Mouse (Mus musculus) CH12.LX (cell line): ENCODE results near the gene Fam117a. TPM values are rescaled to one million over a fixed set of nuclear protein-coding genes. Genes with fewer than 3 reads are reported as not detected.

ENCODE experiments used
- DNase-seq: peaks from one replicate; pipeline ENCODE4 v3.0.0-alpha.2; 2013; ENCODE audit errors: extremely low read depth
- H3K27ac ChIP-seq: 2 replicates; pipeline ENCODE4 v1.5.1; 2012; ENCODE audit warnings: low read depth, mild to moderate bottlenecking, control low read depth, moderate library complexity; ENCODE audit not compliant: insufficient read depth
- H3K27me3 ChIP-seq: replicated peaks from 2 replicates; pipeline ENCODE3; 2012; ENCODE audit warnings: inconsistent platforms
- H3K36me3 ChIP-seq, 2 experiments: replicated peaks in 1 of 2; 2 replicates each; pipeline versions ENCODE3 to v1.6.1; 2012; ENCODE audit warnings: inconsistent platforms in 1 of 2, low read length in 1 of 2, mild to moderate bottlenecking in 1 of 2, mixed read lengths in 1 of 2, moderate library complexity in 1 of 2; ENCODE audit not compliant: control insufficient read depth in 1 of 2, insufficient read depth in 1 of 2
- H3K4me1 ChIP-seq, 2 experiments: 2 replicates each; pipeline ENCODE4 v1.6.1; 2012; ENCODE audit warnings: inconsistent platforms in 1 of 2, moderate library complexity in 1 of 2; ENCODE audit not compliant: insufficient read depth in 2 of 2, control insufficient read depth in 1 of 2
- H3K4me2 ChIP-seq: 2 replicates; pipeline ENCODE4 v1.6.1; 2012; ENCODE audit warnings: low read depth, mild to moderate bottlenecking, control low read depth; ENCODE audit not compliant: poor library complexity, insufficient read depth, severe bottlenecking
- H3K4me3 ChIP-seq, 3 experiments: fragments of 150-350 bp in 1 of 3; sonication (generic) in 1 of 3; replicated peaks in 1 of 3; 2 replicates each; pipeline versions ENCODE3 to v1.5.1; 2011 to 2012; ENCODE audit warnings: low read depth in 2 of 3, low read length in 2 of 3, mild to moderate bottlenecking in 2 of 3, moderate library complexity in 2 of 3, control low read depth in 1 of 3, improper control_type of control experiment in 1 of 3, inconsistent platforms in 1 of 3, mixed read lengths in 1 of 3; ENCODE audit not compliant: poor library complexity in 1 of 3
- H3K79me2 ChIP-seq: replicated peaks from 2 replicates; pipeline ENCODE4 v1.6.1; 2012; ENCODE audit warnings: mild to moderate bottlenecking, moderate library complexity; ENCODE audit not compliant: control insufficient read depth, poor library complexity, insufficient read depth, severe bottlenecking; ENCODE audit errors: extremely low read depth
- H3K9ac ChIP-seq: 2 replicates; pipeline ENCODE4 v1.6.1; 2012; ENCODE audit warnings: low read depth, mild to moderate bottlenecking, control low read depth, moderate library complexity; ENCODE audit not compliant: insufficient read depth
- H3K9me3 ChIP-seq: replicated peaks from 2 replicates; pipeline ENCODE3; 2012; ENCODE audit warnings: low read length, inconsistent platforms, mixed read lengths
- CHD2 ChIP-seq: IDR thresholded peaks from 2 replicates; pipeline ENCODE4 v1.6.1; 2011; ENCODE audit warnings: low read length, improper control_type of control experiment
- CTCF ChIP-seq, 2 experiments: IDR thresholded peaks in 1 of 2; conservative IDR thresholded peaks in 1 of 2; 2 replicates each; pipeline ENCODE4 v1.5.1; 2011 to 2012; ENCODE audit warnings: low read depth in 2 of 2, low read length in 2 of 2, improper control_type of control experiment in 1 of 2, inconsistent platforms in 1 of 2, mild to moderate bottlenecking in 1 of 2, moderate library complexity in 1 of 2
- E2F4 ChIP-seq: IDR thresholded peaks from 2 replicates; pipeline ENCODE4 v1.6.1; 2011; ENCODE audit warnings: low read depth, low read length, improper control_type of control experiment; ENCODE audit not compliant: insufficient replicate concordance
- ELF1 ChIP-seq: IDR thresholded peaks from 2 replicates; pipeline ENCODE4 v1.6.1; 2014; ENCODE audit warnings: low read depth, mild to moderate bottlenecking, inconsistent platforms, low read length, improper control_type of control experiment
- ETS1 ChIP-seq: conservative IDR thresholded peaks from 2 replicates; pipeline ENCODE4 v1.6.1; 2012; ENCODE audit warnings: low read depth, mild to moderate bottlenecking, inconsistent platforms, low read length, improper control_type of control experiment, moderate library complexity
- GABPA ChIP-seq: IDR thresholded peaks from 2 replicates; pipeline ENCODE4 v1.6.1; 2012; ENCODE audit warnings: low read depth, low read length, improper control_type of control experiment, inconsistent platforms; ENCODE audit not compliant: insufficient replicate concordance
- HCFC1 ChIP-seq: IDR thresholded peaks from 2 replicates; pipeline ENCODE4 v1.6.1; 2012; ENCODE audit warnings: low read depth, mild to moderate bottlenecking, inconsistent platforms, low read length, improper control_type of control experiment
- IRF4 ChIP-seq: IDR thresholded peaks from 2 replicates; pipeline ENCODE4 v1.6.1; 2014; ENCODE audit warnings: low read depth, mild to moderate bottlenecking, inconsistent platforms, low read length, improper control_type of control experiment
- JUN ChIP-seq: IDR thresholded peaks from 2 replicates; pipeline ENCODE4 v1.6.1; 2011; ENCODE audit warnings: low read depth, mild to moderate bottlenecking, low read length, improper control_type of control experiment, moderate library complexity; ENCODE audit not compliant: insufficient read depth
- JUND ChIP-seq: conservative IDR thresholded peaks from 2 replicates; pipeline ENCODE4 v1.6.1; 2011; ENCODE audit warnings: low read depth, low read length, improper control_type of control experiment
- KAT2A ChIP-seq: IDR thresholded peaks from 2 replicates; pipeline ENCODE4 v1.6.1; 2012; ENCODE audit warnings: low read length, improper control_type of control experiment, inconsistent platforms; ENCODE audit not compliant: insufficient replicate concordance
- MAX ChIP-seq: IDR thresholded peaks from 2 replicates; pipeline ENCODE4 v1.6.1; 2011; ENCODE audit warnings: low read length, improper control_type of control experiment
- MAZ ChIP-seq: IDR thresholded peaks from 2 replicates; pipeline ENCODE4 v1.6.1; 2012; ENCODE audit warnings: low read depth, mild to moderate bottlenecking, inconsistent platforms, low read length, improper control_type of control experiment, moderate library complexity
- MEF2A ChIP-seq: IDR thresholded peaks from 2 replicates; pipeline ENCODE4 v1.6.1; 2014; ENCODE audit warnings: low read depth, mild to moderate bottlenecking, inconsistent platforms, low read length, improper control_type of control experiment, borderline replicate concordance
- MXI1 ChIP-seq: IDR thresholded peaks from 2 replicates; pipeline ENCODE4 v1.6.1; 2011; ENCODE audit warnings: mild to moderate bottlenecking, low read depth, low read length, improper control_type of control experiment
- MYC ChIP-seq: IDR thresholded peaks from 2 replicates; pipeline ENCODE4 v1.6.1; 2011; ENCODE audit warnings: low read depth, mild to moderate bottlenecking, improper control_type of control experiment, low read length
- NELFE ChIP-seq: IDR thresholded peaks from 2 replicates; pipeline ENCODE4 v1.6.1; 2011; ENCODE audit warnings: low read depth, low read length, improper control_type of control experiment
- NRF1 ChIP-seq: IDR thresholded peaks from 2 replicates; pipeline ENCODE4 v1.6.1; 2014; ENCODE audit warnings: low read depth, mild to moderate bottlenecking, inconsistent platforms, low read length, improper control_type of control experiment, moderate library complexity
- POLR2A ChIP-seq: IDR thresholded peaks from 2 replicates; pipeline ENCODE4 v1.6.1; 2011; ENCODE audit warnings: low read depth, mild to moderate bottlenecking, improper control_type of control experiment, low read length
- POLR2AphosphoS2 ChIP-seq: IDR thresholded peaks from 2 replicates; pipeline ENCODE4 v1.6.1; 2011; ENCODE audit warnings: low read depth, low read length, improper control_type of control experiment
- RCOR1 ChIP-seq: conservative IDR thresholded peaks from 2 replicates; pipeline ENCODE4 v1.6.1; 2012; ENCODE audit warnings: low read depth, mild to moderate bottlenecking, inconsistent platforms, low read length, improper control_type of control experiment
- SIN3A ChIP-seq: IDR thresholded peaks from 2 replicates; pipeline ENCODE4 v1.6.1; 2012; ENCODE audit warnings: low read length, improper control_type of control experiment, inconsistent platforms
- SMC3 ChIP-seq: IDR thresholded peaks from 2 replicates; pipeline ENCODE4 v1.6.1; 2011; ENCODE audit warnings: low read depth, low read length, improper control_type of control experiment
- TBP ChIP-seq: conservative IDR thresholded peaks from 2 replicates; pipeline ENCODE4 v1.6.1; 2011; ENCODE audit warnings: low read depth, low read length, improper control_type of control experiment
- TCF12 ChIP-seq: IDR thresholded peaks from 2 replicates; pipeline ENCODE4 v1.6.1; 2014; ENCODE audit warnings: low read depth, mild to moderate bottlenecking, inconsistent platforms, low read length, improper control_type of control experiment
- USF1 ChIP-seq: IDR thresholded peaks from 2 replicates; pipeline ENCODE4 v1.6.1; 2014; ENCODE audit warnings: low read depth, mild to moderate bottlenecking, inconsistent platforms, low read length, improper control_type of control experiment
- USF2 ChIP-seq: conservative IDR thresholded peaks from 2 replicates; pipeline ENCODE4 v1.6.1; 2011; ENCODE audit warnings: low read depth, low read length, improper control_type of control experiment
- ZMIZ1 ChIP-seq: IDR thresholded peaks from 2 replicates; pipeline ENCODE4 v1.6.1; 2012; ENCODE audit warnings: low read depth, mild to moderate bottlenecking, inconsistent platforms, low read length, improper control_type of control experiment
- dilution Hi-C: fragments of 300-500 bp; cut with MboI; formaldehyde crosslinking; loops from 2 replicates; pipeline ENCODE4 v1.14.3; 2020; ENCODE audit warnings: low sequenced_read_pairs; ENCODE audit not compliant: extremely low pct_unique_long_range_greater_than_20kb, extremely low pct_ligation_motif_present
- in situ Hi-C: fragments of 300-500 bp; cut with MboI; formaldehyde crosslinking; loops from 3 replicates; pipeline ENCODE4 v1.14.3; 2019; ENCODE audit warnings: low sequenced_read_pairs, low pct_ligation_motif_present, low pct_unique_long_range_greater_than_20kb, mixed read lengths
- polyA plus RNA-seq: library from polyadenylated mRNA; unstranded; fragments of >175 nt; gene quantifications from 2 replicates; pipeline ENCODE4 v1.2.1, GENCODE M21; 2012; ENCODE audit warnings: low read depth; ENCODE audit not compliant: insufficient read length
- total RNA-seq, 2 experiments: library from RNA; depleted of rRNA; stranded (reverse); fragments of 300-350 nt in 1 of 2; fragments of >200 nt in 1 of 2; gene quantifications; 2 replicates each; pipeline ENCODE4 v1.2.3; 2012 to 2014

Fam117a gene
- total and polyA plus RNA-seq, 3 experiments = 0.54 to 2.2 (median 0.91) TPM

DNA sequence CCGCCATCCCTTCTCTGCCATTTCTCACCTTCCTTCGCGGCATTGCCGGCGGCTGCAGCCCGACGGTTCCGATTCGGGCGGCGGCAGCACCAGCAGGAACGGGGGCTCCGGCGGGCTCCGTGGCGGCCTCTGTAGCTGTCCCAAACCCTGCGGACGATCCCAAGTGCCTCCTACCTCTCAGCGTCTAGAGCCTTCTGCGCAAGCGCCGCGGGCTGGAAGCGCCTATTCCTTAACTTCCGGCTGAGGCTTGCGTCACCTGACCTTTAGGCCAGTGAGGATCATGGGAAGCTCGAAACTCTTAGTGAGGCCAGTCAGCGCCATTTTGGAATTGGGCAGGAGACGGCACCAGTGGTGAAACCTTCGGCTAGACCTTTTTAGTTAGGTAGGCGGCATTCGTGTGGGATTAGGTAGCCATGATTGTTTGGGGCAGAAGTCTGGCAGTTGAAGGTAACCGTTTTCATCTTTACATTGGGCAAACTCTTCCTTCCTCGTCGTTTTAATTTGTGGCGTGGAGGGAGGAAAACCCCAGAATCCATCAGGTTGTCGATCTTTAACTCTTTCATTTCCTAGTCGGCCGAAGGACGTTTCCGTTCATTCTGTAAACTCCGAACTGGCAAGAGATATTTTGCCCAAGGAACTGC is 26.7 kb upstream of the Fam117a start, which contains the start of gene Kat7:
Gene Kat7, minus strand, starts transcription at position 240 of the 641 bp plus-strand sequence.
- Histone ChIP-seq H3K27ac (peak within 1 kb of the TSS; percentile 87), H3K9ac (peak within 1 kb of the TSS; percentile 100), H3K27me3 (no peaks in the 10 kb centered on the region), H3K79me2 (peaks cover 42% of the 10 kb centered on the region), H3K4me3 (peak within 1 kb of the TSS; percentile 85 to 100 (median 92)), H3K4me1 (peaks cover 5 to 27% of the 10 kb centered on the region in 2 experiments; a peak in 3 of 4 replicates), H3K4me2 (peak within 1 kb of the TSS; percentile 97), H3K9me3 (no peaks in the 10 kb centered on the region), H3K36me3 (peaks cover 10 to 28% of the 10 kb centered on the region in 2 experiments)
- dilution Hi-C loops = no loop called here
- peak; percentile 81 for TF ChIP-seq NELFE
- no peak for TF ChIP-seq ZMIZ1
- no peak; the same call in 1 of the 2 replicates for TF ChIP-seq IRF4
- peak; percentile 59; the same call in 1 of the 2 replicates for TF ChIP-seq MEF2A
- TF ChIP-seq CTCF (conservative IDR thresholded peaks at IDR 0.05 in 1 of 2, IDR thresholded peaks at IDR 0.05 in 1 of 2; ENCODE audit: low read depth in 2 of 2, low read length in 2 of 2) = no peak
- TF ChIP-seq TCF12 = peak; percentile 19
- peak; percentile 89; the same call in 1 of the 2 replicates for TF ChIP-seq MYC
- peak; percentile 93; the same call in 1 of the 2 replicates for TF ChIP-seq GABPA
- TF ChIP-seq USF2 = peak; percentile 93
- TF ChIP-seq SMC3 = no peak
- peak; percentile 94 for TF ChIP-seq HCFC1
- TF ChIP-seq ELF1 = peak; percentile 96
- TF ChIP-seq KAT2A = peak; percentile 100
- no peak; the same call in none of the 2 replicates for TF ChIP-seq JUND
- TF ChIP-seq CHD2 = peak; percentile 88
- peak; percentile 85 for TF ChIP-seq MAX
- peak; percentile 89; the same call in 1 of the 2 replicates for TF ChIP-seq POLR2A
- TF ChIP-seq MAZ = peak; percentile 48; the same call in 1 of the 2 replicates
- TF ChIP-seq MXI1 = peak; percentile 81; the same call in 1 of the 2 replicates
- peak; percentile 95 for TF ChIP-seq USF1
- TF ChIP-seq NRF1 = peak; percentile 92
- TF ChIP-seq SIN3A = peak; percentile 96
- no peak for TF ChIP-seq JUN
- peak; percentile 84 for TF ChIP-seq POLR2AphosphoS2
- peak; percentile 100 for TF ChIP-seq RCOR1
- TF ChIP-seq E2F4 = 0 out of 2 replicates have a peak, but pooled peaks have one; percentile 5
- peak; percentile 80 for TF ChIP-seq TBP
- peak; percentile 37; the same call in 1 of the 2 replicates for TF ChIP-seq ETS1
- peak; percentile 100 for DNase-seq
- in situ Hi-C loops = no loop called here
